Mouse (Mus musculus) olfactory bulb, adult 2 months (tissue): ENCODE results near the gene H2-Oa.

Experiments used
- CTCF ChIP-seq: fragments of 200-500 bp; IDR thresholded peaks from 2 replicates; pipeline ENCODE4 v1.5.1; 2012; ENCODE audit warnings: low read depth, mild to moderate bottlenecking, low read length, moderate library complexity; ENCODE audit not compliant: insufficient read depth
- POLR2A ChIP-seq: fragments of 200-500 bp; IDR thresholded peaks from 2 replicates; pipeline ENCODE4 v1.6.1; 2012; ENCODE audit warnings: mild to moderate bottlenecking, low read depth, low read length, moderate library complexity; ENCODE audit not compliant: insufficient read depth

DNA sequence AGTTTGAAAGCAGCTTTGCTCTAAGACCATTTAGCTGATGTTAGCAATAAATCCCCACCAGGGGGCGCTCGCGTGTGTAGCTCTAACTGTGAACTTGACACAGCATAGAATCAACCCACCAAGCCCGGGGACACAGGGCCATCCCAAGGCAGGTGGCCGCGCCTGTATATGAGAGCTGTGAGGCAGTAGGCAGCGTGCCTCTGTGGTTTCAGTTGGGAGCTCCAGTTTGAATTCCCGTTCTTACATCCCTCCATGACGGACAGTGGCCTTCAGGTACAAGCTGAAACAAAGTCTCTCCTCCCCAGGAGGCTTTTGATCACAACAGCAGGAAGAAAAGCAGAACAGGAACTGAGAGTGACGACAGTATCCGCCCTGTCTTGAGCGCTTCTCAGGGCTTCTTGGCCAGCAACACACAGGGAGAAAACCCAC lies 9.5 kb downstream of the H2-Oa start:
- TF ChIP-seq CTCF = no peak
- TF ChIP-seq POLR2A = no peak
